Mouse (Mus musculus) cerebellum, adult 2 months (tissue): ENCODE results near the gene Tbccd1.

Source experiments
- CTCF ChIP-seq: fragments of 200-500 bp; IDR thresholded peaks from 2 replicates; pipeline ENCODE4 v1.5.1; 2011; ENCODE audit warnings: low read depth, mild to moderate bottlenecking, control low read depth, low read length, moderate library complexity, borderline replicate concordance; ENCODE audit not compliant: insufficient read depth
- POLR2A ChIP-seq: fragments of 200-500 bp; IDR thresholded peaks from 2 replicates; pipeline ENCODE4 v1.6.1; 2011; ENCODE audit warnings: low read length, control low read depth, borderline replicate concordance; ENCODE audit not compliant: insufficient read depth

DNA sequence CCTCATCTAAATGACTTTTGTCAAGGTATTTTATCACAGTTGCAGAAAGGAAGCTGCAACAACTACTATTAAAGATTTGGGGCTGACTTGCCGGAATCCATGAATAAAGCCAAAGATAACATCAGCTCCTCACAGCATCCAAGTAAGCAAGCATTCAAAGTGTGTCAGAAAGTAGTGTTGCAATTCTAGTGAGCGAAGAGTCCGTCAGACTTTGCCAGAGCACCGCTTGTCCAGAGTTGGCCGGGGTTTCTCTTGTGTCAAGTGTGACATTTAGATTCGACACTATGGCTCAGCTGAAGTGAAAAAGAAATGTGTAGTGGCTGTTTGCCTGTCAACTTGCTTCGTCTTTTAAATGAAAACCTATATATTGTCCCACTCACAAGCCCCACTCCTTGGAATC, 91.9 kb downstream of the Tbccd1 start:
- TF ChIP-seq CTCF: no peak
- TF ChIP-seq POLR2A: no peak
